Mouse (Mus musculus) testis, adult 2 months (tissue): Measurements from ENCODE around the gene Nktr.

ENCODE experiments used
- CTCF ChIP-seq: fragments of 200-500 bp; IDR thresholded peaks from 2 replicates; pipeline ENCODE4 v1.5.1; 2012; ENCODE audit warnings: low read depth, mild to moderate bottlenecking, inconsistent platforms, low read length, moderate library complexity; ENCODE audit not compliant: control insufficient read depth, insufficient read depth, insufficient replicate concordance
- POLR2A ChIP-seq: fragments of 200-500 bp; IDR thresholded peaks from 2 replicates; pipeline ENCODE4 v1.6.1; 2012; ENCODE audit warnings: low read depth, mild to moderate bottlenecking, inconsistent platforms, low read length, moderate library complexity; ENCODE audit not compliant: control insufficient read depth

- TF ChIP-seq POLR2A: no peak
- no peak for TF ChIP-seq CTCF
Observed at GRCm38 (mm10) chr9:121677069-121677468, 41.9 kb upstream of the Nktr start.
